In the genomic region with DNA sequence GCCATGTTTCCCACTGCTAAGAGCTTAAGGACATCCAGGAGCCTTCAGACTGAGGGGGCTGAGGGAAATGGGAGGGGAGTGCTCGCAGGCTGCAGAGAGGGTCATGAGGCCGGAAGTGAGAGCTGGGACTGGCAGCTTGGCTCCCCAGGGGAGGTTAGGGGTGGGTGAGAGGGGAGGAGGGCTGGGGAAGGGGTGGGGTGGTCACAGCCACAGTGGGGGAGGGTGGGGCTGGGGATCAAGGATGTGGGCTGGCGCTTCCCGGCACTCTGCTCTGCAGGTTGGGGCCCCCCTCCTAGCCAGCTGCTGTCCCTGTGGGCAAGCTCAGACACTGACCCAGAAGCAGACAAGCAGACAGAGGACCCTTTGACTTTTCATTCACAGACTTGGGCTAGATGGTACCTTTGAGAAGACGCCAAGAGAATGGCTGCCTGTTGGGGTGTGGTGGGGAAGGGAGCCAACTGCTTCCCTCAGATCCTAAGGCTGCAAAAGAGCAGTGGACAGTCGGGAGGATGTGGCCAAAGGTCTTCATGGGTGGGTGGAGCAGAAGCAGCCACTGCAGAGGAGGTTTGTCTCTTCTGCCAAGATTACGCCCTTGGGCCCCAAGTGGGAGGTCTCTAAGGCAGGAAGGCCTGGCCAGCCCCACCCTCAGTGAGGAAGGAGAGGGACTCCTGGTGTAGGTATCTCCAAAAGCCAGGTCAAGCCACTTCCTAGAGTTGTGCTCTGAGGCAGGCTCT, we compare ENCODE assay signal across 8 mouse cellular contexts. TPM values are rescaled to one million over a fixed set of nuclear protein-coding genes. Genes with fewer than 3 reads are reported as not detected.
A peak's percentile ranks its signal among the peaks of the same experiment; 100 is the strongest.
DNase-seq lines count a peak whose midpoint lies in the region; ATAC-seq and TF ChIP-seq lines count a peak whose summit lies in the region.

No protein-coding gene starts in this region.

- peak overlapping the region; percentile 14; the same call in 1 of the 2 replicates for H3K4me2 ChIP-seq in embryonic facial prominence, embryonic 13.5 days
- H3K4me2 ChIP-seq in hindbrain, embryonic 12.5 days (replicated peaks) = no peak overlapping the region
- H3K4me2 ChIP-seq in limb, embryonic 14.5 days (replicated peaks; ENCODE audit: low read depth, low read length, severe bottlenecking) = no peak overlapping the region

- no peak overlapping the region for H3K4me3 ChIP-seq in embryonic facial prominence, embryonic 13.5 days
- H3K4me3 ChIP-seq in hindbrain, embryonic 12.5 days = no peak overlapping the region
- H3K4me3 ChIP-seq in limb, embryonic 14.5 days (replicated peaks; ENCODE audit: low read length) = no peak overlapping the region

- no peak for ATAC-seq in embryonic facial prominence, embryonic 13.5 days (ENCODE audit: insufficient number of reproducible peaks, insufficient read depth, low FRiP score, low TSS enrichment, low read depth)
- ATAC-seq in hindbrain, embryonic 12.5 days (ENCODE audit: low FRiP score) = no peak
- peak; percentile 9; the same call in 1 of the 2 replicates for ATAC-seq in limb, embryonic 14.5 days (ENCODE audit: low FRiP score, low read depth)
- ATAC-seq in monocyte, adult 5-6 weeks (replicated peaks; ENCODE audit: insufficient number of reproducible peaks, low FRiP score, low TSS enrichment, poor library complexity, severe bottlenecking) = peak; percentile 54

- no peaks in the 10 kb centered on the region for H3K27me3 ChIP-seq in embryonic facial prominence, embryonic 13.5 days
- H3K27me3 ChIP-seq in hindbrain, embryonic 12.5 days = no peaks in the 10 kb centered on the region
- H3K27me3 ChIP-seq in limb, embryonic 14.5 days (ENCODE audit: control insufficient read depth, insufficient read depth, low read length) = no peaks in the 10 kb centered on the region

- no peaks in the 10 kb centered on the region for H3K9me3 ChIP-seq in embryonic facial prominence, embryonic 13.5 days
- H3K9me3 ChIP-seq in hindbrain, embryonic 12.5 days (replicated peaks) = no peaks in the 10 kb centered on the region
- H3K9me3 ChIP-seq in limb, embryonic 14.5 days (ENCODE audit: control insufficient read depth, low read length) = no peaks in the 10 kb centered on the region

- intact Hi-C loops in left cerebral cortex, postnatal 25 days (cut with DNase I) = loop anchor here (5.0 kb wide), 1 partner anchor 240 kb away; no protein-coding TSS in a partner anchor

- 18% methylated on average over 7 of the region's 7 CpGs for WGBS in embryonic facial prominence, embryonic 13.5 days
- 37% methylated on average over 7 of the region's 7 CpGs for WGBS in hindbrain, embryonic 12.5 days
- 23% methylated on average over 6 of the region's 7 CpGs for WGBS in limb, embryonic 14.5 days

- peak; percentile 72 for DNase-seq in 3134 (ENCODE audit: extremely low read depth, insufficient read length, low spot score)
- peak; percentile 86 for DNase-seq in ES-CJ7 (ENCODE audit: low read depth, low spot score)
- peak; percentile 42 for DNase-seq in limb, embryonic 14.5 days (ENCODE audit: low spot score)
- no peak for DNase-seq in cerebellum, adult 11-12 months
- DNase-seq in left cerebral cortex, postnatal 25 days (ENCODE audit: low spot score in 2 of 2) = no peak

- H3K9ac ChIP-seq in embryonic facial prominence, embryonic 13.5 days = peak overlapping the region; percentile 52; the same call in 1 of the 2 replicates
- H3K9ac ChIP-seq in hindbrain, embryonic 12.5 days = no peak overlapping the region
- H3K9ac ChIP-seq in limb, embryonic 14.5 days (ENCODE audit: low read depth, low read length, severe bottlenecking) = no peak overlapping the region

- TF ChIP-seq POLR2A in limb, embryonic 14.5 days (IDR thresholded peaks at IDR 0.05; ENCODE audit: borderline replicate concordance, extremely low read depth, insufficient read depth, insufficient read length) = no peak

- H3K4me1 ChIP-seq in embryonic facial prominence, embryonic 13.5 days = peaks cover 73% of the 10 kb centered on the region
- peaks cover 58% of the 10 kb centered on the region for H3K4me1 ChIP-seq in hindbrain, embryonic 12.5 days
- H3K4me1 ChIP-seq in limb, embryonic 14.5 days (ENCODE audit: control insufficient read depth, insufficient read depth, low read length) = peaks cover 63% of the 10 kb centered on the region

- peak overlapping the region; percentile 73 for H3K27ac ChIP-seq in embryonic facial prominence, embryonic 13.5 days
- H3K27ac ChIP-seq in hindbrain, embryonic 12.5 days = peak overlapping the region; percentile 62; the same call in 1 of the 2 replicates
- H3K27ac ChIP-seq in limb, embryonic 14.5 days (replicated peaks; ENCODE audit: low read depth, low read length) = peak overlapping the region; percentile 38; the same call in 1 of the 2 replicates

- peaks cover 60% of the 10 kb centered on the region for H3K36me3 ChIP-seq in embryonic facial prominence, embryonic 13.5 days
- peaks cover 38% of the 10 kb centered on the region for H3K36me3 ChIP-seq in hindbrain, embryonic 12.5 days
- peaks cover 66% of the 10 kb centered on the region for H3K36me3 ChIP-seq in limb, embryonic 14.5 days (ENCODE audit: control insufficient read depth, insufficient read depth, low read length)

RNA-seq across cellular contexts. Expression of a gene that starts 46.5 kb away (rescaled TPM):
- polyA plus RNA-seq in embryonic facial prominence, embryonic 13.5 days (2015; fragmentation: Nextera tagmentation; extraction: Ambion mirVana) = 12.8 and 14.3 TPM in 2 replicates
- polyA plus RNA-seq in hindbrain, embryonic 12.5 days (2016; fragmentation: Nextera tagmentation; extraction: Ambion mirVana) = 12.8 and 15.3 TPM in 2 replicates
- polyA plus RNA-seq in limb, embryonic 14.5 days (2012; rRNA removed) = 29.6 and 41.0 TPM in 2 replicates
- 12.9 and 15.6 TPM in 2 replicates for polyA plus RNA-seq in limb, embryonic 14.5 days (2014; fragmentation: Nextera tagmentation; extraction: Ambion mirVana)
- total RNA-seq in monocyte, adult 5-6 weeks (2017) = 2.8 to 13.7 TPM (median 3.3 TPM) in 3 replicates
- 10 to 100 TPM; 88.2 to 97.6 TPM for total RNA-seq in left cerebral cortex, postnatal 25 days (2021)

Comparison
In these comparisons a context has a peak if more than half of its experiments do, and no peak if none do; other contexts are left out.
1. DNase-seq: peak in 3134 (single experiment), ES-CJ7 (single experiment) and limb, embryonic 14.5 days (single experiment); none in cerebellum, adult 11-12 months (single experiment) and left cerebral cortex, postnatal 25 days (0 of 2).
2. ATAC-seq: peak in limb, embryonic 14.5 days (single experiment) and monocyte, adult 5-6 weeks (single experiment); none in embryonic facial prominence, embryonic 13.5 days (single experiment) and hindbrain, embryonic 12.5 days (single experiment).
3. Peak in every context shown above with its lines, with median percentiles within 50 percentile points of each other: H3K27ac ChIP-seq.